Mouse (Mus musculus): Measurements from ENCODE around the gene Msh4.

GRCm38 (mm10) chr3:153926333-153926732, 20.4 kb upstream of the Msh4 start:
- TF ChIP-seq CTCF (IDR thresholded peaks at IDR 0.05; ENCODE audit: extremely low read depth, insufficient read depth, insufficient read length, insufficient replicate concordance) (no peak), POLR2A (IDR thresholded peaks at IDR 0.05; ENCODE audit: low read depth, low read length) (no peak)
